Mouse (Mus musculus) spleen, adult 2 months (tissue): ENCODE data around the gene Olfr771. TPM values are rescaled to one million over a fixed set of nuclear protein-coding genes. Genes with fewer than 3 reads are reported as not detected.
"Not testable (repeated sequence)": the region's sequence is repeated elsewhere in the genome, so short reads cannot be mapped to it uniquely, and the experiment has no call there.

Source experiments
- DNase-seq, 2 experiments: peaks; one replicate each; pipeline versions ENCODE4 v3.0.0 to v3.0.0-alpha.2; 2012 to 2021; ENCODE audit warnings: low spot score in 2 of 2, low read depth in 1 of 2
- H3K27ac ChIP-seq: fragments of 200-500 bp; 2 replicates; pipeline ENCODE4 v1.5.1; 2012; ENCODE audit warnings: low read length, inconsistent platforms; ENCODE audit not compliant: insufficient read depth
- H3K27me3 ChIP-seq: fragments of 200-500 bp; 2 replicates; pipeline ENCODE4 v1.6.1; 2012; ENCODE audit warnings: mild to moderate bottlenecking, moderate library complexity, low read length, inconsistent platforms; ENCODE audit not compliant: control insufficient read depth, insufficient read depth
- H3K36me3 ChIP-seq: fragments of 200-500 bp; 2 replicates; pipeline ENCODE4 v1.6.1; 2012; ENCODE audit warnings: mild to moderate bottlenecking, low read length, inconsistent platforms; ENCODE audit not compliant: control insufficient read depth, insufficient read depth
- H3K4me1 ChIP-seq: fragments of 200-500 bp; 2 replicates; pipeline ENCODE4 v1.6.1; 2011; ENCODE audit warnings: inconsistent platforms; ENCODE audit not compliant: control insufficient read depth, insufficient read depth, insufficient read length
- H3K4me3 ChIP-seq: fragments of 200-500 bp; 2 replicates; pipeline ENCODE4 v1.5.1; 2011; ENCODE audit warnings: mild to moderate bottlenecking, inconsistent platforms; ENCODE audit not compliant: insufficient read depth, insufficient read length; ENCODE audit errors: extremely low read depth
- CTCF ChIP-seq: fragments of 200-500 bp; IDR thresholded peaks from 2 replicates; pipeline ENCODE4 v1.5.1; 2011; ENCODE audit warnings: mild to moderate bottlenecking, inconsistent platforms; ENCODE audit not compliant: insufficient read depth, insufficient read length, insufficient replicate concordance; ENCODE audit errors: extremely low read depth
- POLR2A ChIP-seq: fragments of 200-500 bp; IDR thresholded peaks from 2 replicates; pipeline ENCODE4 v1.6.1; 2011; ENCODE audit warnings: low read depth, low read length, inconsistent platforms
- WGBS: fragments of 180-500 bp; shearing (Covaris S2); methylation state at CpG from one replicate; pipeline ENCODE4 v1.1.7; 2018; 5-methylcytosine and 5-hydroxymethylcytosine counted together
- polyA plus RNA-seq: library from polyadenylated mRNA; depleted of rRNA; stranded (reverse); fragments of >200 nt; gene quantifications from 2 replicates; pipeline ENCODE4 v1.2.3, GENCODE M21; 2012; rRNA removed

The Olfr771 gene
- polyA plus RNA-seq = not detected in 2 replicates

- Histone ChIP-seq H3K27me3 (no peaks in the 10 kb centered on the region), H3K27ac (no peak within 1 kb of the TSS), H3K4me1 (no peaks in the 10 kb centered on the region), H3K36me3 (no peaks in the 10 kb centered on the region), H3K4me3 (no peak within 1 kb of the TSS)
- WGBS = 78% methylated on average over 1 of the region's 1 CpGs
- DNase-seq = no peak
- TF ChIP-seq CTCF (no peak), POLR2A (no peak)
Measured at GRCm38 (mm10) chr10:129164651-129165050, at the start of gene Olfr771. Gene Olfr771 (minus strand): TSS chr10:129164751.

GRCm38 (mm10) chr10:129187319-129187718, 22.8 kb upstream of the Olfr771 start, which contains the start of gene Olfr773:
Gene Olfr773 (minus strand): TSS chr10:129187419.
- not testable (repeated sequence) for H3K4me3 ChIP-seq, H3K27me3 ChIP-seq, H3K27ac ChIP-seq, H3K36me3 ChIP-seq, DNase-seq, H3K4me1 ChIP-seq

GRCm38 (mm10) chr10:129177821-129178220, 13.3 kb upstream of the Olfr771 start, which contains the start of gene Olfr772:
Gene Olfr772 (minus strand): TSS chr10:129177921.
- not testable (repeated sequence) for H3K27me3 ChIP-seq, H3K4me1 ChIP-seq, H3K4me3 ChIP-seq, H3K36me3 ChIP-seq, DNase-seq, H3K27ac ChIP-seq
- WGBS = 77% methylated on average over 4 of the region's 4 CpGs

- TF ChIP-seq POLR2A (no peak), CTCF (no peak)
- Histone ChIP-seq H3K36me3 (no peaks in the 10 kb centered on the region), H3K4me3 (no peak within 1 kb of the TSS), H3K27ac (no peak within 1 kb of the TSS), H3K4me1 (no peaks in the 10 kb centered on the region), H3K27me3 (no peaks in the 10 kb centered on the region)
- WGBS = 86% methylated on average over 2 of the region's 2 CpGs
- DNase-seq = no peak
Measured at GRCm38 (mm10) chr10:129138898-129139297, 25.7 kb downstream of the Olfr771 start, which contains the start of gene Olfr770. Gene Olfr770 (minus strand): TSS chr10:129138998.

DNA sequence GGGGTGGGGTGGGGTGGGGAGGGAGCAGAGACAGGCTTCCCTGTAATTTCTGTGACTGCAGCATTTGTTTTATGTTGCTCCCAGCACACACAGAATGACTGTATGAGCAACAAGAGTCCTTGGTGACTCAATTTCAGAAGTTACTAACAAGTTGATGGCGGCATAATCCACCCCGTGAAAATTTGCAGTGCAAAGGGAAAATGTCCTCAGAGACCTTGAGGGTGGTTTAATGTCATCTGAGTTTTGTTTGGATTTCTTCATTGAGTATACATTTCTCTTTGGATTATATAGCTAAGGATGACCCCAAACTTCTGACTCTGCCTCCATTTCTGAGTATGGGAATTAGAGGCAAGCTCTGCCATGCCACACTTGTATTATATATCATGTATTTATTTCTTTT, 46.8 kb downstream of the Olfr771 start, which contains the start of gene Olfr769:
Olfr769 (minus strand) TSS at position 101 of the 400 bp plus-strand sequence.
- DNase-seq = no peak

GRCm38 (mm10) chr10:129115146-129115545, 49.4 kb downstream of the Olfr771 start:
- Histone ChIP-seq H3K27ac (no peak overlapping the region), H3K4me1 (no peaks in the 10 kb centered on the region)
- WGBS = 93% methylated on average over 3 of the region's 3 CpGs

More for the DNA sequence above, 46.8 kb downstream of the Olfr771 start, which contains the start of gene Olfr769:
- no peaks in the 10 kb centered on the region for H3K36me3 ChIP-seq
- no peak within 1 kb of the TSS for H3K27ac ChIP-seq
- H3K4me3 ChIP-seq = no peak within 1 kb of the TSS
- TF ChIP-seq POLR2A (no peak), CTCF (no peak)
- H3K27me3 ChIP-seq = no peaks in the 10 kb centered on the region
- H3K4me1 ChIP-seq = no peaks in the 10 kb centered on the region
- 84% methylated on average over 2 of the region's 2 CpGs for WGBS

More at GRCm38 (mm10) chr10:129115146-129115545, 49.4 kb downstream of the Olfr771 start:
- H3K4me3 ChIP-seq = no peak overlapping the region
- H3K36me3 ChIP-seq = no peaks in the 10 kb centered on the region
- H3K27me3 ChIP-seq = no peaks in the 10 kb centered on the region
- no peak for DNase-seq
- TF ChIP-seq CTCF (no peak), POLR2A (no peak)

Other genes starting within 250 kb of the Olfr771 start
- gene Rdh5, start 241.9 kb downstream of the Olfr771 start, polyA plus RNA-seq = 15.1 and 15.8 TPM in 2 replicates
- 113 and 138 TPM in 2 replicates for gene Bloc1s1, start 240.7 kb downstream of the Olfr771 start, polyA plus RNA-seq
- gene Itga7, start 230.9 kb downstream of the Olfr771 start, polyA plus RNA-seq = 5.8 and 6.5 TPM in 2 replicates
- gene Mettl7b, start 203.8 kb downstream of the Olfr771 start, polyA plus RNA-seq = 0.07 TPM in 1 of 2 replicates, not detected in the other
- not detected in 2 replicates for gene Olfr9, start 175.3 kb downstream of the Olfr771 start, polyA plus RNA-seq
- not detected in 2 replicates for gene Olfr763, start 154.0 kb downstream of the Olfr771 start, polyA plus RNA-seq
- not detected in 2 replicates for gene Olfr764-ps1, start 124.9 kb downstream of the Olfr771 start, polyA plus RNA-seq
- gene Olfr765, start 114.8 kb downstream of the Olfr771 start, polyA plus RNA-seq = not detected in 2 replicates
- gene Olfr766-ps1, start 95.8 kb downstream of the Olfr771 start, polyA plus RNA-seq = not detected in 2 replicates
- not detected in 2 replicates for gene Olfr767, start 81.8 kb downstream of the Olfr771 start, polyA plus RNA-seq
- gene Olfr768, start 65.4 kb downstream of the Olfr771 start, polyA plus RNA-seq = not detected in 2 replicates
- gene Olfr769, start 46.9 kb downstream of the Olfr771 start, polyA plus RNA-seq = not detected in 2 replicates
- gene Olfr770, start 25.8 kb downstream of the Olfr771 start, polyA plus RNA-seq = not detected in 2 replicates
- not detected in 2 replicates for gene Olfr772, start 13.2 kb upstream of the Olfr771 start, polyA plus RNA-seq
- gene Olfr773, start 22.7 kb upstream of the Olfr771 start, polyA plus RNA-seq = not detected in 2 replicates
- not detected in 2 replicates for gene Olfr774, start 71.5 kb upstream of the Olfr771 start, polyA plus RNA-seq
- not detected in 2 replicates for gene Olfr775, start 83.7 kb upstream of the Olfr771 start, polyA plus RNA-seq
- gene Olfr776, start 94.4 kb upstream of the Olfr771 start, polyA plus RNA-seq = not detected in 2 replicates
- gene Olfr777, start 106.7 kb upstream of the Olfr771 start, polyA plus RNA-seq = not detected in 2 replicates
- not detected in 2 replicates for gene Olfr780, start 153.4 kb upstream of the Olfr771 start, polyA plus RNA-seq
- gene Olfr781, start 164.1 kb upstream of the Olfr771 start, polyA plus RNA-seq = not detected in 2 replicates
- not detected in 2 replicates for gene Olfr782, start 184.1 kb upstream of the Olfr771 start, polyA plus RNA-seq
- not detected in 2 replicates for gene Olfr784, start 219.3 kb upstream of the Olfr771 start, polyA plus RNA-seq
- not detected in 2 replicates for gene Olfr785, start 240.7 kb upstream of the Olfr771 start, polyA plus RNA-seq